In genomic region chr14:26639251-26639650, GRCm38 (mm10) we compare ENCODE assay signal across 8 mouse cellular contexts. TPM values are rescaled to one million over a fixed set of nuclear protein-coding genes. Genes with fewer than 3 reads are reported as not detected.
DNase-seq lines count a peak whose midpoint lies in the region; ATAC-seq and TF ChIP-seq lines count a peak whose summit lies in the region.

No protein-coding gene starts in this region.

- TF ChIP-seq POLR2A in thymus, adult 2 months (IDR thresholded peaks at IDR 0.05; ENCODE audit: control insufficient read depth, extremely low read depth, insufficient read depth, low read length, poor library complexity) = no peak

- H3K9me3 ChIP-seq in intestine, embryonic 14.5 days (ENCODE audit: control insufficient read depth, low read length) = no peaks in the 10 kb centered on the region
- no peaks in the 10 kb centered on the region for H3K9me3 ChIP-seq in midbrain, postnatal 0 days (ENCODE audit: low read length)

- peak overlapping the region; percentile 92 for H3K4me2 ChIP-seq in intestine, embryonic 14.5 days (ENCODE audit: low read length)
- peak overlapping the region; percentile 62 for H3K4me2 ChIP-seq in midbrain, postnatal 0 days (ENCODE audit: low read depth, low read length, poor library complexity, severe bottlenecking)

- H3K4me3 ChIP-seq in thymus, adult 2 months (ENCODE audit: control insufficient read depth, insufficient read depth, low read length) = peak overlapping the region; percentile 65
- H3K4me3 ChIP-seq in intestine, embryonic 14.5 days (ENCODE audit: low read depth, low read length) = peak overlapping the region; percentile 92
- H3K4me3 ChIP-seq in midbrain, postnatal 0 days (ENCODE audit: low read depth, low read length) = peak overlapping the region; percentile 89

- H3K9ac ChIP-seq in intestine, embryonic 14.5 days (ENCODE audit: low read length) = peak overlapping the region; percentile 98
- H3K9ac ChIP-seq in midbrain, postnatal 0 days (replicated peaks; ENCODE audit: low read length, poor library complexity, severe bottlenecking) = peak overlapping the region; percentile 87

- peaks cover 3% of the 10 kb centered on the region; the same call in 1 of the 2 replicates for H3K4me1 ChIP-seq in thymus, adult 2 months (replicated peaks; ENCODE audit: control insufficient read depth, insufficient read depth, low read length)
- H3K4me1 ChIP-seq in intestine, embryonic 14.5 days (replicated peaks; ENCODE audit: control insufficient read depth, insufficient read depth, low read length) = peaks cover 22% of the 10 kb centered on the region
- peaks cover 9% of the 10 kb centered on the region for H3K4me1 ChIP-seq in midbrain, postnatal 0 days (ENCODE audit: insufficient read depth, low read length)

- peak; percentile 14 to 57 for DNase-seq in adrenal gland, adult (ENCODE audit: inconsistent age in 2 of 2, low spot score in 1 of 2)
- DNase-seq in adrenal gland, postnatal 4 days (ENCODE audit: low spot score in 2 of 2) = no peak
- DNase-seq in thymus, adult 2 months = peak; percentile 17
- no peak for DNase-seq in thymus, adult 18-20 months
- peak; percentile 67 for DNase-seq in intestine, embryonic 14.5 days (ENCODE audit: low spot score)
- peak; percentile 31 for DNase-seq in midbrain, postnatal 0 days (ENCODE audit: low spot score)
- no peak for DNase-seq in frontal cortex, postnatal 14 days (ENCODE audit: low spot score in 2 of 2)
- DNase-seq in left cerebral cortex, adult 8-10 months (ENCODE audit: low spot score in 2 of 2) = no peak

- TF ChIP-seq CTCF in thymus, adult 2 months (IDR thresholded peaks at IDR 0.05; ENCODE audit: borderline replicate concordance, control insufficient read depth, extremely low read depth, insufficient read depth, low read length, poor library complexity) = no peak
- TF ChIP-seq CTCF in midbrain, postnatal 0 days (IDR thresholded peaks at IDR 0.05) = no peak

- 3% methylated on average over 11 of the region's 11 CpGs for WGBS in thymus, adult 2 months
- WGBS in intestine, embryonic 14.5 days = 4% methylated on average over 11 of the region's 11 CpGs
- 2% methylated on average over 11 of the region's 11 CpGs for WGBS in midbrain, postnatal 0 days

- no peak for ATAC-seq in intestine, embryonic 14.5 days (replicated peaks; ENCODE audit: low FRiP score, low TSS enrichment, low read depth)
- ATAC-seq in midbrain, postnatal 0 days (ENCODE audit: low FRiP score) = no peak

- H3K36me3 ChIP-seq in thymus, adult 2 months (ENCODE audit: control insufficient read depth, insufficient read depth, low read length) = no peaks in the 10 kb centered on the region
- no peaks in the 10 kb centered on the region for H3K36me3 ChIP-seq in intestine, embryonic 14.5 days (ENCODE audit: control insufficient read depth, insufficient read depth, low read length)
- H3K36me3 ChIP-seq in midbrain, postnatal 0 days (ENCODE audit: insufficient read depth, low read length) = no peaks in the 10 kb centered on the region

- peak overlapping the region; percentile 50; the same call in 1 of the 2 replicates for H3K27ac ChIP-seq in thymus, adult 2 months (ENCODE audit: control insufficient read depth, insufficient read depth, low read length)
- peak overlapping the region; percentile 99; the same call in 1 of the 2 replicates for H3K27ac ChIP-seq in intestine, embryonic 14.5 days (ENCODE audit: low read depth)
- peak overlapping the region; percentile 47; the same call in 1 of the 2 replicates for H3K27ac ChIP-seq in midbrain, postnatal 0 days (ENCODE audit: low read depth, low read length)

- H3K27me3 ChIP-seq in thymus, adult 2 months (ENCODE audit: control insufficient read depth, insufficient read depth, low read length) = no peaks in the 10 kb centered on the region
- no peaks in the 10 kb centered on the region for H3K27me3 ChIP-seq in intestine, embryonic 14.5 days (replicated peaks; ENCODE audit: control insufficient read depth, insufficient read depth, low read length)
- H3K27me3 ChIP-seq in midbrain, postnatal 0 days (ENCODE audit: insufficient read depth, low read length) = no peaks in the 10 kb centered on the region

RNA-seq across cellular contexts. Expression of gene Arf4, which starts 1.4 kb away (rescaled TPM):
- total RNA-seq in adrenal gland, postnatal 4 days (2021) = 100 to 1,000 TPM; 182 to 190 TPM
- 134 and 160 TPM in 2 replicates for polyA plus RNA-seq in thymus, adult 2 months (2012; rRNA removed)
- 579 and 583 TPM in 2 replicates for polyA plus RNA-seq in intestine, embryonic 14.5 days (2014; fragmentation: Nextera tagmentation; extraction: Ambion mirVana)
- 149 and 182 TPM in 2 replicates for total RNA-seq in midbrain, postnatal 0 days (2014; rRNA removed)
- polyA plus RNA-seq in midbrain, postnatal 0 days (2015; fragmentation: Nextera tagmentation; extraction: Ambion mirVana) = 404 TPM in 2 replicates
- 100 to 1,000 TPM; 107 to 114 (median 112) TPM for total RNA-seq in left cerebral cortex, adult 8-10 months (2022)

RNA-seq across cellular contexts. Expression of gene Pde12, which starts 30.4 kb away (rescaled TPM):
- total RNA-seq in adrenal gland, postnatal 4 days (2021) = 1 to 10 TPM; 8.9 to 9.9 TPM
- polyA plus RNA-seq in thymus, adult 2 months (2012; rRNA removed) = 13.0 and 14.3 TPM in 2 replicates
- polyA plus RNA-seq in intestine, embryonic 14.5 days (2014; fragmentation: Nextera tagmentation; extraction: Ambion mirVana) = 11.3 and 11.7 TPM in 2 replicates
- total RNA-seq in midbrain, postnatal 0 days (2014; rRNA removed) = 16.7 and 19.8 TPM in 2 replicates
- polyA plus RNA-seq in midbrain, postnatal 0 days (2015; fragmentation: Nextera tagmentation; extraction: Ambion mirVana) = 10.2 and 10.5 TPM in 2 replicates
- 1 to 10 TPM; 8.5 to 9.9 (median 9.2) TPM for total RNA-seq in left cerebral cortex, adult 8-10 months (2022)

RNA-seq across cellular contexts. Expression of gene Dnah12, which starts 53.8 kb away (rescaled TPM):
- total RNA-seq in adrenal gland, postnatal 4 days (2021) = under 1 TPM; 0.03 to 0.11 TPM
- polyA plus RNA-seq in thymus, adult 2 months (2012; rRNA removed) = 0.01 and 0.03 TPM in 2 replicates
- polyA plus RNA-seq in intestine, embryonic 14.5 days (2014; fragmentation: Nextera tagmentation; extraction: Ambion mirVana) = 0.12 and 0.31 TPM in 2 replicates
- 0.60 and 0.66 TPM in 2 replicates for total RNA-seq in midbrain, postnatal 0 days (2014; rRNA removed)
- 0.13 and 0.21 TPM in 2 replicates for polyA plus RNA-seq in midbrain, postnatal 0 days (2015; fragmentation: Nextera tagmentation; extraction: Ambion mirVana)
- under 1 TPM; 0.25 to 0.72 (median 0.50) TPM for total RNA-seq in left cerebral cortex, adult 8-10 months (2022)

Comparison
In these comparisons a context has a peak if more than half of its experiments do, and no peak if none do; other contexts are left out.
1. DNase-seq: peak in adrenal gland, adult (2 of 2), thymus, adult 2 months (single experiment), intestine, embryonic 14.5 days (single experiment) and midbrain, postnatal 0 days (single experiment); none in adrenal gland, postnatal 4 days (0 of 2), thymus, adult 18-20 months (0 of 2), frontal cortex, postnatal 14 days (0 of 2) and left cerebral cortex, adult 8-10 months (0 of 2).
2. H3K27ac ChIP-seq: peak in every context shown above with its lines; median percentile 99 in intestine, embryonic 14.5 days; 50 in thymus, adult 2 months; 47 in midbrain, postnatal 0 days.
3. Peak in every context shown above with its lines, with median percentiles within 50 percentile points of each other: H3K4me3 ChIP-seq.